Mouse (Mus musculus) natural killer cell, adult 2 months (primary cell): ENCODE data around the gene Phc1.
A peak's percentile ranks its signal among the peaks of the same experiment; 100 is the strongest.
"Not testable (repeated sequence)": the region's sequence is repeated elsewhere in the genome, so short reads cannot be mapped to it uniquely, and the experiment has no call there.

Experiments used
- DNase-seq, 2 experiments: peaks; one replicate each; pipeline ENCODE4 v3.0.0; 2022; ENCODE audit warnings: low spot score in 2 of 2

Gene Phc1

DNA sequence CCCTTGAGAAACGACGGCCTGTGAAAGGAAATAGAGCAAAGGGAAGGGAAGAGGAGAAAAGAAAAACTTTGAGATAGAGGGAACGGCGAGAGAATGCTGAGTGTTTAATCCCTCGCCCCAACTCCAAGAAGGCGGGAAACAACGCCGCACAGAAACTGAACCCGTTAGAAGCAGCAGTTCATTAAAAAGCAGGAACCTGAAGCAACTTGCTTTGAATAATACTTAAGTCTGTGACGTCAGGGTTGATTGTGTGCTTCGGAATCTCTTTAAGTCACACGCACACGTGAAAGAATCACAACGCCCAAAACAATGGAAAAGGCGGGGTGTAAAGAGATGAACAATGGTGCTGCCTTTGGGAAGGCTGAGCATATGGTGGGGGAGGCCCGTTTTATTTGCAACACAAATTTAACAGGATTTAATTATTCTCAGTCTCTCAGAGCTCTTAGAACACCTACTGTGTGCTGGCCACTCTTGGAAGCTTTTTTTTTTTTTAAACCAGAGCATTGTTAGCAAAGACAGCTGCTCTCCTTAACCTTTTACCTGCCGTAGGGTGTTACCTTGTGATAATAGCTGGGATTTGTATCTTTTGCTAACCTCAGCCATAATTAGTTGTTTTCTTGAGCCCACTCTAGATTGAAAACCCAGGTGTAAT is at the start of gene Phc1:
Gene Phc1 (minus strand): TSS at position 213 of the 652 bp plus-strand sequence.
- DNase-seq = peak; percentile 18 to 44

DNA sequence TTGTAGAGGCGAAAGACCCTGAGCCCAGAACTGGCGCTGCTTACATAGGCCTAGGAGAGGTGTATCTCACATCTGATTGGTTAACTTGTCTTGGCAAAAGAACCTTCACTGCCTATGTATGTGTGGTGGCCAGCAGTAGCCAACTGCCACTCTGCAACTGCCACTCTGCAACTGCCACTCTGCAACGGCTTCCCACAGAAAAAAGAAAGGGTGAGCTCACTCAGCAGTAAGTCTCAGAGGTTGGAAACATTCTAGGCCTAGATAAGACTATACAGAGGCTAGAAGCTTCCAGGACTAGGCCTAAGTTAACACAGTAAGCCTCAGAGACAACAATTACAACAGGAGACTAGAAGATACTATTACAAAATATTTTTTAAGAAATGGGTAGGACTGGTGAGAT is 49.6 kb upstream of the Phc1 start:
- DNase-seq = not testable (repeated sequence)

DNA sequence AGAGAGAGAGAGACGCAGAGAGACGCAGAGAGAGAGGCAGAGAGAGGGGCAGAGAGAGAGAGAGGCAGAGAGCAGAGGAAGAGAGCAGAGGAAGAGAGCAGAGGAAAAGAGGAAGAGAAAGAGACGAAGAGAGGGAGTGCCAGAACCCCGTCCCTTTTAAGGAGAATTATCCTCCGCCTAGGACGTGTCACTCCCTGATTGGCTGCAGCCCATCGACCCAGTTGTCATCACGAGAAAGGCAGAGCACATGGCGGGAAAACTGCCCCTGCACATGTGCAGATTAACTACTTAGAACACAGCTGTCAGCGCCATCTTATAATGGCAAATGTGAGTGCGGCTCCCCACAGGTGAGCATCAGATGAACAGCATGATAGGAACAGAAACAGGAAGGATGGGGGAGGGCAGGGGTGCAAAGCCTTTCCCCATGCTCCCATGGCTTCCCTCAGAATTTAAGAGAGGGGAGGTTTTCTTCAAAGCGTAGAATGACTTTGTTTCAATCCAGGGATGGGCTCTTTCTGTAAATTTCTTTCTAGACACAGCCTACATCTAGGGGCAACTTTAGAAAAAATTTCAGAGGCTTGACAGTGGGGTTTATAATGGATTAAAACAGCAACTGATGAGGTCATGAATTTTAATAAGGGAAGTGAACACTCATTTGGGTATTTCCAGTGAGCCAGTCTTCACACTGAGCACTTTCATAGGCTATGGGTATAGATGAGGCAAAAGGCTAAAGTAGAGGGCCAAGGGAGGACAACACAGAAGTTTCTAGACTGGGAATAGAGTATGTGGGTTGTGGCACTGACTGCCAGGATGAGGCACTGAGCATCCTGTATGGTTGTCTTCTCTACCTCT is 47.0 kb upstream of the Phc1 start:
- DNase-seq = not testable (repeated sequence)

DNA sequence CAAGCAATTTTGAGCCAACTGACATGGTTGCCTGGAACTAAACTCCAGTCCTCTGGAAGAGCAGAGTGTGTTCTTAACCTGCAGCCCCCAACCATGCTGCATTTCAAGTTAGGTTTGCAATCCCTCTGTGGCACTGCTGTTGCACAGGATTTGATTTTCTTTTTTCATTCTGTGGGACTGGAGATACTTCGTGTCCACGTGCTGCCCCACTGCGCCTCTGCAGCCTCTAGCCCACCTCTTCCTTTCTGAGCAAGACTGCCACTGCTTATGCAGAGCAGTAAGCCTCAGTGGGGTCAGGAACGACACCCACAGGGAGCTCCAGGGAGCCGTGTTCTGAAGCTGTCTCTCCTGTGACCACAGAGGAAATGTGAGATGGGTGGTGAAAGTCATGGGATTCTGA is 45.4 kb upstream of the Phc1 start:
- DNase-seq = no peak

DNA sequence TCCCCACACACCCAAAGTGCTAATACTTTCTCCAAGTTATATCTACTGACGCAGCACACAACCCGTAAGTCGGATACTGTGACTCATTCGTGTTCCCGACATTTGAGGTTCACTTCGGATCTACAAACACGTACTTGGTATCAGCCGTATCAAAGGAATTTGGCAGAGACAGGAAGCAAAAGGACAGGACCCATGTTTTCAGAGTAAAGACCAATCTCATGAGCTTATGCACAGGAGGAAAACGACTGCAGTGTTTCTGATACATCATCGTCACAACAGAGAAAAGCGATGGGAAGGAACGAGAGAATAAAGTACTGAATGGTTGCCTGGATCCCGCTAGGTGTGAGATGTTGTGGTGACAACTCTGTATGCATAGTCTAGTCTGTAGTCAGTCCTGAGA is 44.5 kb upstream of the Phc1 start:
- no peak for DNase-seq

DNA sequence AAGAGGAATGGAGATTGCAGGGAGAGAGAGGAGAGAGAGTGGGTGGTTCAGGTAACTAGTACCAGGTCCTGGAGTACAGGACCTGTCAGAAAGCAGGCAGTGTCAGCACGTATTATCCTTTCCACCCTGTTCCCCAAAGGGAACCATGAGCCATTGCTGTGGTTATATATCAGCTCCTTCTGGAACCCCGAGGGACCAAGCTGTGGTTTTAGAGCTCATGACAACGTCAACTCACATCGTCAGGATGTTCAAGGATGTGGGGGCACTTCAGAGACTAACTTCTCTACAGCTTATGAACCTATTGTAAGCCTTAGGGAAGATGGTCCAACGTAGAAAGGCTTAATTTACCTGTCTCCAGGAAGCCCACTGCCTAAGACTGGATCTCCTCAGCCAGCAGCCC is 42.9 kb upstream of the Phc1 start:
- no peak for DNase-seq

DNA sequence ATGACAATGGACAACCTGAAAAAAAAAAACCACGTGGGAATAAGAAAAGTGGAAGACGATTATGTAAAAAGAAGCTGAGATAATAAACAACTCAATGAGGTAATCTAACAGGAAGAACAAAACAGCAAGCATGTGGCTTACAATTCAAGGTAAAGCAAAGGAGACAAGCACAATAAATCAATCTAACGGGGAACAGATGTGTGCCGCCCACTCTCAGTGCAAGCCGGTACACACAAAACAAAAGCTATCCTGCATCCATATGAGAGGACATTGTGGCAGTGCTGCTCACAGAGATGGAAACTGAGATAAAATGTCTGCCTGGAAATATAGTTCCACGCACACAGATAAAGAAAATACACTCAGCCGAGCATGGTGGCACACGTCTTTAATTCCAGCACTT is 41.7 kb upstream of the Phc1 start:
- no peak for DNase-seq

DNA sequence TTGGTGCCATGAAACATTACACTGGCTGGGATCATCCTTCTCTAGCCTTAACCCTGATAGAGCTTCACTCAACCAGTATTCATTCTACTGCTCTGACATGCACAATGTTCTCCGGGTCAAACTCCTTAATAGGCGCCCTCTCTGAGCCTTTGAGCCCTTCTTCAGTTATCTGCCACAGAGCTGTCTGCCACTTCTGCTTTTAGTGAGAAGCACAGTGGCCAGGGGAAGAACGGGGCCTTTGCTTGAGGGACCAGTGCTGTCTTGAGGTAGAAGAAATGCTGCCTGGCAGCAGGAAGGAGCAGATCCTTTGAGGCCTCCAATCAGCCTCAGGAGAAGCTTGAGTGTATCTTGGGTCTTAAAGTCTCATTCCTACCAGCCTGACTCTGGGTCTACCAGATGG is 27.9 kb upstream of the Phc1 start:
- no peak for DNase-seq

DNA sequence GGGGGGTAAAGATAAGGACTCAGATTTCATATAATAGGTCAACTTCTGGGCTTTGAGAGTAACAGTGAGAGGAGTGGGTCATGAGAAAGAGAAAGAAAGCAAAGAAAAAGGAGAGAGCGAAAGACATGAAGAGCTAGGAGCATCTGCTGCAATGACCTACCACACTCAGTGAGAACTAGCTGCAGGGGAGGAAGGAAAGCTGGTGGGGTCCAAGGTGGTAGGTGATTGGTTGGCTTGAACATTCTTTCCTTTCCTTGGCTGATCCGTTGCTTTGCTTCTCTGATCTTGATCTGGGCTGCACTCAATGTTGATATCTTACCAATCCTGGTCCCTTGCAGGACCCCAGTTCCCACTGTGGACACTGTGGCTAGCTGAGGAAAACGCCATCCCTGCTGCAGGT is 26.6 kb upstream of the Phc1 start:
- no peak for DNase-seq

DNA sequence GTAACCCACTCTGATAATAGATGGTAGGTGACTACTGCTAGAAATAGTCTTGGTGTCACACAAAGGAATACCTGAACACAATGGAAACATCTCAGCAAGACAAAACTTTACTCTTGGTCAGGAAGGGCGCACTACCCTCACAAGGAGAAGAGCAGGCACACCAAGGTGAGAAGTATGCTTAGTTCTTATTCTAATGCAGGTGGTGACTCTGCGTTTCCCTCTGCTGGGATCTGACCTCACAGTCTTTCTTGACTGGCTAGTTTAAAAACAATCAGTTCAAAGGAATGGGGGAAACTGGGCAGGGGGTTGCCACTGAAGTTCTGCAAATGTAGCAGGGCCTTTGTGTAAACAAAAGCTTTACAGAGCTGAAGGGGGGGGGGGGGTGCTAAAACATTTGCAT is 25.9 kb upstream of the Phc1 start:
- DNase-seq = no peak

DNA sequence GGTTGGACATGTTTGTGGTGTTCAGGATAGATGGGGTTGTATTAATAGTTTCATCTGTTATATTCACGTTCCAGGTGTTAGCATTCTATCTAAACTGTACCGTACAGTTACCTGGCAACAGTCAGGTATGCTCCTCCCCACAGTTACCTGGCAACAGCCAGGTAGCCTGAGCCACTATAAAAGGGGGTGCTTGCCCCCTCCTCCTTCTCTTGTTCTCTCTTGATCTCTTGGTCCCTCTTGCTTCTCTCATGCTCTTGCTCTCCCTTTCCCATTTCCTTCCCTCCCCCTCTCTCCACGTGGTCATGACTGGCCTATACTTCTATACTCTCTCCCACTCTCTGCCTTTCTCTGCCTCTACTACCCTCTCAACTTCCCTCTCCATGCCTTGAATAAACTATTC is 25.3 kb upstream of the Phc1 start:
- DNase-seq = no peak

DNA sequence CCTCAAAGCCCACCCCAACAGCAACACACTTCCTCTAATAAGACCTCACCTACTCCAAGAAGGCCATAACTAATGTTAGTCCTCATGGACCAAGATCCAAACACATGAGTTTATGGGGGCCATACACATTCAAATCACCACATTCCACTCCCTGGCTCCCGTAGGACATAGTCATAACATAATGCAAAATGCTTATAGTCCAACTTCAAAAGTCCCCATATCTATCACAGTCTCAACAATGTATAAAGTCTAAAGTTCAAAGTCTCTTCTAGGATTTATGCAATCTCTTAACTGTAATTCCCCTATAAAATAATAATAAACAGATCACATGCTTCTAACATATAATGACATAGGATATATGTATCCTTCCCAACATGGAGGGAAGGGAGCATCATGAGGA is 16.7 kb upstream of the Phc1 start:
- DNase-seq = no peak

DNA sequence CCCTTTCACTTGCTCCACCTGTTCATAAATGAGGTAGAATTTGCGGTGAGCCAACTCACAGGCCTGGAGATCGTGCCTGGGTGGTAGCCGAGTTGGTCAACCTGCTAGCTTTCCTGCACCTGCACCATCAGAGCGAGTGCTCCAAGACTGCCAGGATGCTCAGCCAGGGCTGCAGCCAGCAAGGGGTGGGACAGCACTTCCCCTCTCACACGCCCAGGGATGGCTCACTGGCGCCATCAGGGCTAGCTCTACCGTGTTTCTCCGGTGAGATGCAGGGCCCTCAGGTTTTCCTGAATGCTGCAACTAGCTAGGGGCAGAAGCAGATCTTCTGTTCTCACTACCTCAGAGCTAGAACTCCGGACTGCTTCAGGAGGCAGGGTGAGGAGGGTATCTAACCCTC is 15.5 kb upstream of the Phc1 start:
- no peak for DNase-seq

DNA sequence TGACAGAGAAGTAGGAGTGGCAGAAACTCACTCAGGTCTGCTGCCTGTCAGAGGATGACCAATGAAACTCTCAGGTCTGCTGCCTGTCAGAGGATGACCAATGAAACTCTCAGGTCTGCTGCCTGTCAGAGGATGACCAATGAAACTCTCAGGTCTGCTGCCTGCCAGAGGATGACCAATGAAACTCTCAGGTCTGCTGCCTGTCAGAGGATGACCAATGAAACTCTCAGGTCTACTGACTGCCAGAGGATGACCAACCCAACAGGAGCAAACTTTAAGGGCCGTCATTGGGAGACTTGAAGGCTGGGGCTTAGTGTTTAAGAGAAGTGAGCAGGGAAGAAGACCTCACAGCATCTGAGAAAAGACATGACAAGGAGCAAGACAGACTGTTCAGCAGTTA is 7.0 kb upstream of the Phc1 start:
- DNase-seq = not testable (repeated sequence)

DNA sequence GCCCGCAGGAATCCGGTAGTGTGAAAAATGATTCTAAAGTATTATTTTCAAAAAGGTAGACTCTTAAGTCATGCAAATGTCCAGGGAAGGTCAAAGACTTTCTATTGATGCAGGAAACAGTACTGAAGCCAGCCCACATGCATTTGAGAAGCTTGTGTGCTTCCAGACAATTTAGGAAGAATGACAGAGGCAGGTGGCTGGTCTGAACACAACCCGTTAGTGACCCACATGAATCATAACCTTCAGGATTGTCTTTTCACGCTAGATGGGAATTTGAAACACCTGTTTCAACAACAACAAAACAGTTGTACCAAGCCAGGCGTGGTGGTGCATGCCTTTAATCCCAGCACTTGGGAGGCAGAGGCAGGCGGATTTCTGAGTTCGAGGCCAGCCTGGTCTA is 6.0 kb upstream of the Phc1 start:
- DNase-seq = no peak

DNA sequence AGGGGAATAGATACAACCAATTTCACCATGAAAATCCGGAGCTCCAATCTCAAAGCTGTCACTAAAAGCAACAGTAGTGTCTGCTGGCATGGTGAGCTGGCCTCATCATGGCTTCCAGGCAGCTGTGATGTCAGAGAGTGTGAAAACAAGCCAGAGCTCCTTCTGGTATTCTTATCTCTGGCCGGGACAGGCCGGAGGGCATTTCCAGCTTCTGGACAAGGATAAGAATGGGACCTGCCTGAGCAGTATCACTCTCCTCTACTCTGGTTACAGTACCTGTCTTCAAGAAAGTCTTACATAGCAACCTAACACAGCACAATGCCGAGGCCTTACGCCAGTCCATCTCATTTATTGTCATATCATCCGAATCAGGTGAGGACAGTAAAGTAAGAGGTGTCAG is 5.4 kb upstream of the Phc1 start:
- DNase-seq = no peak

DNA sequence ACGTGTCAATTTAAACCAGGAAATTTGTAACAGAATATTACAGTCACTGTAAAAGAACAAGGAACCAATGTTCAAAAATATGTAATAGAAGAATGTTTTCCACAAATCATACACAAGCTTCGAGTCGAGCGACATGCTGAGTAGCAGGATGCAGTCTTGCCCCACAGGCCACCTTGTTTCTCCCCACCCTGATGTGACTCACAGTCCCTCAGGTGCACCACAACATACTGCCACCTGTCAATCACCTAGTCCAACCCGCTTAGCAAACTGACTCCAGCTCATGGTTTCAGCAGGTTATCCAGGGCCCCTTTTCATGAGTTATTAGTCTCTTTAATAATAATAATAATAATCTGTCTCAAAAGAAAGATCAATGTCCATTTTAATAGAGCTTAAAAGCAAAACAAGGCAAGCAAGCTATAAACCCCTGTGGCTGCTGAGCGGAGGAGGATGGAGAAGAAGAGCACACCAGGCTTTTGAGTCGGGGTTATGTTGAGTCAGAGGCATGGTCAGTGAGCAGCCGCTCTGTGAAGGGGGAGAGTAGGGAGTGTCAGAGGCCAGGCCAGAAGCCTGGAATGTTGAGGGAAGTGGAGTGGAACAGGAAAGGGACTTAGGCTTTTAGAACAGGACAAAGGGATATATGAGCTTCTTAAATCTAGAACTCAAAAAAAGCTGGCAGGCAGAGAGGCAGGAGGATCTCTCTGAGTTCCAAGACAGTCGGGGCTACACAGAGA is 4.2 kb upstream of the Phc1 start:
- no peak for DNase-seq

DNA sequence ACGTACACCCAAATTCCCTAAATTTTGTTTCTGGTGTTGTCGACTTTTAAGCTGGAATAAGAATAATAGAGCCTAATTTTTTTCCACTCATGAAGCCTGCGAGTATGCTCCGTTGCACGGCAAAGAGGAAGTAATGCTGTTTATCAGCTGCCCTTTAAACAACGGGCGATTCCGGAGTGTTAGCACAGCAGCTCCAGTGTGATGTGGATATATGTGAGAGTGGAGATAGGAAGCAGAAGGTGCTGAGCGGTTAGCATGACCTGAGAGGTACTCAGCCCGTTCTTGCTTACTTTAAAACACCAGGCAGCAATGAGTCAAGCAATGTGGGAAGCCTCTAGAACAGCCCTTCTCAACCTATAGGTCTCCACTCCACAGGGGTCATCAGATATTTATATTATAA is 3.4 kb upstream of the Phc1 start:
- no peak for DNase-seq

DNA sequence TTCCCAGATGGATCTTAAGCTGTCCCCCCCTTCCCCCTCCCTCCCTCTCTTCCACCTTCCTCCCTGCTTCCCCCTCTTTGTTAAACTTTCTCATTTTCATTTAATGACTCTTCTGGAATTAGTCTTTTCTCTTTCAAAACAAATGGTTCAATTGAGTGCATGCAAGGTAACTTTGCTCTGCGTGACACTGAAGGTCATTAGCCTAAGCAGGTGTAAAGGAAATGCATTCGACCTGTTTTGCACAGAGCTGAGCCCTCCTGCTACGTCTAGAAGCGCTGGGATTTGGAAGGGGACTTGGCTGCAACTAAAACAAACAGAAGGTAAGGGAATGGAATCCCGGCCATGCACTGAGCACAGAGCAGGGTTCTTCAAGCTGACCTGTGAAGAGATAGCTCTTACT is 1.8 kb upstream of the Phc1 start:
- no peak for DNase-seq

DNA sequence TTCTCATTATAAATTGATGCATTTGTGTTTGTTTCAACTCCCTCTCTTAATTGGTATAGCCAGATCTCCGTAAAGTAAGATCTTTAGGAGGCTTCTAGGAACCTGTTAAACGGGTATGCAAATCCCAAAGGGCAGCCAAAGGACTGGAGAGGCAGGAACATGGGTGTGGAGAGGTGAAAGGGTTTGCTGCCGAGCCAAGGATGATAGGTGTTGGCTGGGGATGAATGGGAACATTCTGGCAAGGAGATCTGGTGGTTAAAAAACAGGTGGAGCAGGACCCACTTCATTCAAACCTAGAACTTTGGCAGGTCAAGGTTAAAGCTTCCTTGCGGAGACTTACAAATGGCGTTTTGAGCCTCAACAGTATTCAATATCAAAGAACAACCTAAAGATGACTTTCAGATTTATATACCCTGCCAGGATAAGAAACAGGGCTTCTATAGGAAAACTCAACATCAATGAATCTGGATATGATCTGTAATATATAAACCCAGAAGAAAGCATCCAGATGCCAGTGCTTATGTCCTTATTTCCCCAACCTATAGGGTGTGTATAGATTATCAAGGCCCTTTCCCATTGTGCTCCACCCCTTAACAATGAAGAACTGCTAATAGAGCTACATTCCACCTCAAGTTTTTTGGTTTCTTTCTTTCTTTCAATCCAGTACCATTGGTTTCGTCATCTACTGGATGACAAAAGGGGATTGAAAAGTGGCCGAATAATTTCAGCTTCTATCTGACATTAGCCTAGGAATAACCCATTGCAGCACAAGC is 863 bp upstream of the Phc1 start:
- no peak for DNase-seq

DNA sequence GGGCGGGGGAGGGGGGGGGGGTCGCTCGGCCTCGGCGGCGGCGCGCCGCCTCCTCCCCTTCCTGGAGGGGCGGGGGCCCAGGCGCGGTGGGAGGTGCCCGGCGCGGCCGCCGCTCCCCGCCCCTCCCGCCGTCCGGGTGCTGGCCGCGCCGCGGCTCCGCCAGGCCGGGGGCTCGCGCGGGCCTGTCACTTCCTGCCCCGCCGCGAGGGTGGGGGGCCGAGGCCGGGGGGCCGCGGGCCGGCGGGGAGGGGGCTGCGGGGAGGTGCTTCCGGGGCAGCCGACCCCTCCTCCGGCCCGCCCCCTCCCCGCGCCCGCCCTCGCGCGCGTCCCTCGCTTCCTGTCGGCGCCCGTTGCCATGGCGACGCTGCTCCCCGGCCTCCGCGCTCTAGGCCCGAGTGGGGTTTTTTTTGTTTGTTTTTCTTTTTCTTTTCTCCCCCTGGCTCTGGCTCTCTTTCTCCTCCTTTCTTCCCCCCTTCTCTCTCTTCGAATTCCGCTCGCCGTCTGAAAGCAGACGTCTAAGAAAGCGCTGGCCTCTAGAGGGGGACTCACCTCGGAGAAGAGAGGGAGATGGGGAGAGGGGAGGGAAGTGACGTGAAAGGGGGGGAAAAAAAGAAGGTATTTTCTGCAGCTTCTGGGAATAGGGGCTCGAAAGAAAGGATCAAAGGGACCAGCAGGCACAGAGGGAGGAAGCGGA is 566 bp downstream of the Phc1 start:
- DNase-seq = peak; percentile 70 to 81
